9 mouse cellular contexts compared by ENCODE assay signal in genomic region chr7:62462229-62463006, GRCm38 (mm10). TPM values are rescaled to one million over a fixed set of nuclear protein-coding genes. Genes with fewer than 3 reads are reported as not detected.
DNase-seq lines count a peak whose midpoint lies in the region; ATAC-seq and TF ChIP-seq lines count a peak whose summit lies in the region.
"Had no signal": no experiment of that assay in that cellular context is flagged by ENCODE, and none has a peak within 500 bp of the region (broad histone marks: within the 10 kb centered on the region; RNA-seq: fewer than 3 reads in every experiment).

No protein-coding gene starts in this region.

- H3K36me3 ChIP-seq in kidney, embryonic 14.5 days (ENCODE audit: control insufficient read depth, insufficient read depth, low read length), result no peaks in the 10 kb centered on the region
- H3K36me3 ChIP-seq in kidney, adult 2 months (ENCODE audit: control insufficient read depth, insufficient read depth, low read length), result no peaks in the 10 kb centered on the region
- H3K36me3 ChIP-seq in hindbrain, embryonic 10.5 days, result peaks cover 2% of the 10 kb centered on the region; the same call in 1 of the 2 replicates

- H3K4me1 ChIP-seq in kidney, embryonic 14.5 days (ENCODE audit: control insufficient read depth, insufficient read depth, low read length), result no peaks in the 10 kb centered on the region
- no peaks in the 10 kb centered on the region for H3K4me1 ChIP-seq in kidney, adult 2 months (ENCODE audit: control insufficient read depth, insufficient read depth, low read length)
- 0 out of 2 replicates have a peak, but pooled peaks cover 6% of the 10 kb centered on the region for H3K4me1 ChIP-seq in hindbrain, embryonic 10.5 days (replicated peaks)

- peak overlapping the region; percentile 37; the same call in 1 of the 2 replicates for H3K27ac ChIP-seq in kidney, embryonic 14.5 days (ENCODE audit: low read depth, low read length)
- H3K27ac ChIP-seq in kidney, adult 2 months (ENCODE audit: insufficient read depth, low read depth, low read length), result no peak overlapping the region
- H3K27ac ChIP-seq in hindbrain, embryonic 10.5 days, result peak overlapping the region; percentile 97

- H3K27me3 ChIP-seq in kidney, embryonic 14.5 days (ENCODE audit: control insufficient read depth, insufficient read depth, low read length), result no peaks in the 10 kb centered on the region
- H3K27me3 ChIP-seq in kidney, adult 2 months (replicated peaks; ENCODE audit: control insufficient read depth, insufficient read depth, low read length), result no peaks in the 10 kb centered on the region
- no peaks in the 10 kb centered on the region for H3K27me3 ChIP-seq in hindbrain, embryonic 10.5 days (ENCODE audit: insufficient read depth, poor library complexity, severe bottlenecking)

- DNase-seq in kidney, adult 2 months, result no peak
- DNase-seq in embryo, embryonic 9.5 days (ENCODE audit: extremely low spot score), result peak; percentile 52
- DNase-seq in hindbrain, embryonic 10.5 days (ENCODE audit: low spot score), result peak; percentile 73
- peak; percentile 4 for DNase-seq in lung, postnatal 14 days
- no peak for DNase-seq in cerebellum, postnatal 25 days
- DNase-seq in layer of hippocampus, adult 11-12 months (ENCODE audit: low spot score), result no peak
- DNase-seq in adrenal gland, adult 8-10 months, result no peak

- TF ChIP-seq POLR2A in kidney, adult 2 months (IDR thresholded peaks at IDR 0.05; ENCODE audit: low read depth, low read length), result no peak

- no peak for TF ChIP-seq CTCF in kidney, adult 2 months (conservative IDR thresholded peaks at IDR 0.05; ENCODE audit: insufficient read depth, insufficient read length, low read depth, low read length)

- ATAC-seq in kidney, embryonic 14.5 days (ENCODE audit: low FRiP score, low TSS enrichment), result peak; percentile 72

- H3K9ac ChIP-seq in kidney, embryonic 14.5 days (ENCODE audit: low read depth, low read length), result peak overlapping the region; percentile 79; the same call in 1 of the 2 replicates

- H3K9me3 ChIP-seq in kidney, embryonic 14.5 days (ENCODE audit: control insufficient read depth, low read length), result no peaks in the 10 kb centered on the region
- H3K9me3 ChIP-seq in hindbrain, embryonic 10.5 days, result peaks cover 45% of the 10 kb centered on the region

- H3K4me2 ChIP-seq in kidney, embryonic 14.5 days (replicated peaks; ENCODE audit: low read depth, low read length), result peak overlapping the region; percentile 56

- WGBS in kidney, embryonic 14.5 days, result 26% methylated on average over 13 of the region's 13 CpGs
- WGBS in kidney, adult 2 months, result 35% methylated on average over 13 of the region's 13 CpGs
- 28% methylated on average over 13 of the region's 13 CpGs for whole genome bisulfite sequencing in hindbrain, embryonic 10.5 days

- peak overlapping the region; percentile 43 for H3K4me3 ChIP-seq in kidney, embryonic 14.5 days (ENCODE audit: low read length)
- no peak overlapping the region for H3K4me3 ChIP-seq in kidney, adult 2 months (ENCODE audit: insufficient read depth, low read depth, low read length)
- H3K4me3 ChIP-seq in hindbrain, embryonic 10.5 days, result peak overlapping the region; percentile 68

RNA-seq across cellular contexts. Expression of gene Peg12, which starts 1.9 kb away (rescaled TPM):
- polyA plus RNA-seq in kidney, embryonic 14.5 days (2014; fragmentation: Nextera tagmentation; extraction: Ambion mirVana), result 25.9 and 31.4 TPM in 2 replicates
- polyA plus RNA-seq in kidney, adult 2 months (2012; rRNA removed), result 0.30 and 0.35 TPM in 2 replicates
- 81.5 and 99.4 TPM in 2 replicates for polyA plus RNA-seq in hindbrain, embryonic 10.5 days (2016; fragmentation: Nextera tagmentation; extraction: Ambion mirVana)
- 1 to 10 TPM; 1.1 to 2.0 (median 1.6) TPM for total RNA-seq in adrenal gland, adult 8-10 months (2022)
- total RNA-seq: MEL had no signal

RNA-seq across cellular contexts. Expression of gene Mkrn3, which starts 42.5 kb away (rescaled TPM):
- polyA plus RNA-seq in kidney, embryonic 14.5 days (2014; fragmentation: Nextera tagmentation; extraction: Ambion mirVana), result 5.4 TPM in 2 replicates
- 0.56 and 0.77 TPM in 2 replicates for polyA plus RNA-seq in kidney, adult 2 months (2012; rRNA removed)
- polyA plus RNA-seq in hindbrain, embryonic 10.5 days (2016; fragmentation: Nextera tagmentation; extraction: Ambion mirVana), result 15.4 and 15.5 TPM in 2 replicates
- total RNA-seq in adrenal gland, adult 8-10 months (2022), result 1 to 10 TPM; 1.3 to 2.6 (median 1.8) TPM
- total RNA-seq: MEL had no signal

Comparison
In these comparisons a context has a peak if more than half of its experiments do, and no peak if none do; other contexts are left out.
1. RNA of gene Peg12, which starts 1.9 kb away (polyA plus RNA-seq): 81.5 to 99.4 TPM in hindbrain, embryonic 10.5 days and 25.9 to 31.4 TPM in kidney, embryonic 14.5 days; 0.30 to 0.35 TPM in kidney, adult 2 months; every median in the first group is over 10 times any median in the second.
2. DNase-seq: peak in embryo, embryonic 9.5 days (single experiment), hindbrain, embryonic 10.5 days (single experiment) and lung, postnatal 14 days (single experiment); none in kidney, adult 2 months (single experiment), cerebellum, postnatal 25 days (0 of 2), layer of hippocampus, adult 11-12 months (single experiment) and adrenal gland, adult 8-10 months (single experiment).